Mouse (Mus musculus): ENCODE measurements around the gene Fgfr2. TPM values are rescaled to one million over a fixed set of nuclear protein-coding genes. Genes with fewer than 3 reads are reported as not detected.

The Fgfr2 gene
- polyA plus RNA-seq, 1 experiment from 2014 or later, result 99.3 TPM

DNA sequence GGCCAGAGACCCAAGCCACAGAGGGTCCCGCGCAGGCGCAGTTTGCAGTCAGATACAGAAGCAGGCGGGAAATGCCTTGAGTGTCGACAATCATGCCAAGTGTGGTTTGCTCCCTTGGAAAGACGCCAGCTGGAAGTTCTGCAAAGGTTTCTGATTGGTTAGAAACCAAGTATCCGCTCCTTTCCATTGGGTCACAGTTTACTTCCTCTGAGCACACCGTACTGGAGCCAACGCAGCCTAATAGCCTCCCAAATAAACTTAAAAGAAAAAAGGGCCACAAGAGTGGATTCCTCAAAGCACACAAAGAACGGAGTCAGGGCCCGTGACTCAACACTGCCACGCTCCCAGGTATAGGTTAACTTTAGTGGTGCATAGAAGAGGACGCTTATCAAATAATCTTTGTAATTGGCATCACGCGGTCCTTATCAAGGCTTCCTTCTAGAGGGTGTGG lies 2797.1 kb downstream of the Fgfr2 start:
- 92% methylated on average over 15 of the region's 15 CpGs for WGBS
- Histone ChIP-seq H3K27me3 (ENCODE audit: low read depth, poor library complexity, severe bottlenecking) (peaks cover 68% of the 10 kb centered on the region), H3K36me3 (no peaks in the 10 kb centered on the region), H3K9me3 (replicated peaks) (no peaks in the 10 kb centered on the region), H3K4me3 (no peak overlapping the region), H3K4me1 (peaks cover 27% of the 10 kb centered on the region), H3K27ac (replicated peaks) (no peak overlapping the region)
- no peak for DNase-seq (ENCODE audit: low spot score)

DNA sequence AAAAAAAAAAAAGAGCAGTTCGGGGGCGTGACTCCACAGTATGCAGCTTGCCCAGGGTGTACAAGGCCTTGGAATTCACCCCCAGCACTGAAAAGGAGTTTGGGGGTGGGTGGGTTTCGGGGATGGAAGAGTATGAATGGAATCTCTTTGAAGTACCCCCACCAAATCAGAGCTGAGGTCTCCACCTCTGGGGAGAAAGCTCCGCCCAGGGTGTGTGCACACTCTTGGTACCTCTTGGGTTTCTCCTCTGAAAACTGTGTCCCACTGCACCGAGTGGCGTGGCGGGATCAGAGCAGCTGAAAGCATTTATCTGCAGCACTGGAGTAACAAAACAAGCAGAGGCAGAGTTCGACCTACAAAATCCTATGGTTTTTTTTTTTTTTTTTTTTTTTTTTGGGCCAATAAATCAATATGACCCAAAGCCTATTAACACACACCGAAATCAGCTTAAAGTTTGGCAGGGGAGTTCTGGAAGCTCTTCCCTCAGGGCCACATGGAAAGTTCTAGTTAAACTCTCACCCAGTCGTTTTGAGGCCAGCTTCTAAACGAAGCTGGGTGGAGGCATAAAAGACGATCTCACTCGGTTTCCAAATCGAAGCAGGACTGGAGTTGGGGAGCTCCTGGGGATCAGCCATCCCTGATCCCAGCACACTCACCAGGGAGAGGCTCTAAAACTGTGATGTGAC lies 2798.3 kb downstream of the Fgfr2 start:
- Histone ChIP-seq H3K4me3 (no peak overlapping the region), H3K27me3 (ENCODE audit: low read depth, poor library complexity, severe bottlenecking) (peaks cover 66% of the 10 kb centered on the region), H3K4me1 (peaks cover 32% of the 10 kb centered on the region), H3K9me3 (replicated peaks) (no peaks in the 10 kb centered on the region), H3K36me3 (no peaks in the 10 kb centered on the region), H3K27ac (replicated peaks) (no peak overlapping the region)
- no peak for DNase-seq (ENCODE audit: low spot score)
- 71% methylated on average over 14 of the region's 14 CpGs for WGBS

DNA sequence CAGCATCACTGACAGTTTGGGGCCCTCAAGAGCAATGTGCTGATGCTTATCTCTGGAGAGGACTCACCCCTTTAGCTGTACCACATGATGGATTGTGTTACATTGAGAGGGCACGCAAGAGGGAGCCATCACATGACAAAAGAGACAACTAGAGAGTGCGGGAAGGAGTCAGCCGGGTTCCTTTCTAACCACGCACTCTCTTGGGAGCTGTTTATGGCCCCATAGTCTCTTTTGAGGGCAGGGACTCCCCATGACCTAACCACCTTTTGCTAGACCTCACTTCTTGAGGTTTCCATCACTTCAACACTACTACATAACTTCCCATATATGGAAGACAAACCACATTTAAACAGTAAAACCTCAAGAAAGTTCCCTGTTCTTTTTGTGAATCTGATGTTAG lies 2799.4 kb downstream of the Fgfr2 start:
- Histone ChIP-seq H3K36me3 (no peaks in the 10 kb centered on the region), H3K27ac (replicated peaks) (no peak overlapping the region), H3K27me3 (ENCODE audit: low read depth, poor library complexity, severe bottlenecking) (peaks cover 58% of the 10 kb centered on the region), H3K4me3 (no peak overlapping the region), H3K4me1 (peaks cover 35% of the 10 kb centered on the region), H3K9me3 (replicated peaks) (no peaks in the 10 kb centered on the region)
- 90% methylated on average over 4 of the region's 4 CpGs for WGBS
- DNase-seq (ENCODE audit: low spot score), result no peak

DNA sequence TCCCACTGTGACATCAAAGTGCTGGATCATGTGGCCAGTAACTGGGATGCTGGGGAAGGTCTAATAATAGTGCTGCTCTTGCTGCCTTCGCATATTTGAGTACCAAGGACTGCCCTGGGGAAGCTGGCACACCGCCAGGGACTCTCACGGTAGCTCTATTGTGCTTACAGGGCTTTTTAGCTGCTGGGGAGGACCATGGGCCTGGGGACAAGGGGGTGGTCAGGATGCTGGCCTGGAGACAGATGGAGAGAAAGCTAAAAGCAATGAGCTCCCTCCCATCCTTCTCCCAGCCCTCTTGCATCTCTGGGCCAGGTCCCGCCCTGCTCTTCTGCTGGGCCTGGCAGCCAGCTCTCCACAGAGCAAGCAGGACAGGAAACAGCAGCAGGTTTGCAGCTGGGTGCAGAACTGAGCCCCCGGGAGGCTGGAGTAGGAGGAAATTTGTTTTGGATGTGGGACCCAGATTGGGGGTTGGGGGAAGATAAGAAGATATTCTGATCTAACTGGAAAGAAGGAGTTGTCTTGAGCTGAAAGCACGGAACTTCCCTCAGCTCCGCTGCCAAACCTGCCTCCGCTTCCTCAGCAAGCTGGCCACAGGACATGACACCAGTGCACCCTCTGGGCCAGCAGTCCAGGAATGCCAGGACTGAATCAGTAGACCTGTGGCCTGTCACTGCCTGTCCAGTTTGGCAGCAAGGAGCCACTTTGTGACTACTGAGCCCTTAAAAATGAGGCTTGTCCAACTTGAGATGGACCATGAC lies 2803.2 kb downstream of the Fgfr2 start:
- H3K27ac ChIP-seq (replicated peaks), result peak overlapping the region; percentile 74
- H3K4me1 ChIP-seq, result peaks cover 12% of the 10 kb centered on the region
- H3K27me3 ChIP-seq (ENCODE audit: low read depth, poor library complexity, severe bottlenecking), result peaks cover 20% of the 10 kb centered on the region
- no peaks in the 10 kb centered on the region for H3K36me3 ChIP-seq
- no peaks in the 10 kb centered on the region for H3K9me3 ChIP-seq (replicated peaks)
- WGBS, result 66% methylated on average over 8 of the region's 8 CpGs
- peak; percentile 36 for DNase-seq (ENCODE audit: low spot score)
- H3K4me3 ChIP-seq, result no peak overlapping the region

DNA sequence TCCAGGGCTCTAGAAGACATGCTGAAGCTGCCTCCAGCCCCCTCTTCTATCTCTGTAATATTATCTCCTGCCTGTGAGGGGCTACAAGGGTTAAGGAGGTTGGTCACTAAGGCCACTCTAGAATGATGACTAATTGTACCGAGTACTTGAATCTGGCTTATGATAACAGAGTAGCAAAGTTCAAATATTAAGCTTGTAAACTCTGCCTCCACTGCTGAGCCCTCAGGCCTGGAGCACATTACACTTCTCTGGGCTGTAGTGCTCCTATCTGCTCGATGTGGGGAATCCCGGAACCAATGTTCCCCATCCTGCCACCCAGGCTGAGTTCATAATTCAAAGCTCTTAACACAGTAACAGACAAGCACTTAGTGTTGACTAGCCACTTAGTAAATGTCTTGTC lies 2806.9 kb downstream of the Fgfr2 start:
- Histone ChIP-seq H3K27me3 (ENCODE audit: low read depth, poor library complexity, severe bottlenecking) (peaks cover 3% of the 10 kb centered on the region; the same call in 1 of the 2 replicates), H3K27ac (replicated peaks) (no peak overlapping the region), H3K36me3 (no peaks in the 10 kb centered on the region), H3K4me1 (peaks cover 17% of the 10 kb centered on the region), H3K4me3 (no peak overlapping the region), H3K9me3 (replicated peaks) (no peaks in the 10 kb centered on the region)
- DNase-seq (ENCODE audit: low spot score), result no peak
- 91% methylated on average over 3 of the region's 3 CpGs for WGBS

DNA sequence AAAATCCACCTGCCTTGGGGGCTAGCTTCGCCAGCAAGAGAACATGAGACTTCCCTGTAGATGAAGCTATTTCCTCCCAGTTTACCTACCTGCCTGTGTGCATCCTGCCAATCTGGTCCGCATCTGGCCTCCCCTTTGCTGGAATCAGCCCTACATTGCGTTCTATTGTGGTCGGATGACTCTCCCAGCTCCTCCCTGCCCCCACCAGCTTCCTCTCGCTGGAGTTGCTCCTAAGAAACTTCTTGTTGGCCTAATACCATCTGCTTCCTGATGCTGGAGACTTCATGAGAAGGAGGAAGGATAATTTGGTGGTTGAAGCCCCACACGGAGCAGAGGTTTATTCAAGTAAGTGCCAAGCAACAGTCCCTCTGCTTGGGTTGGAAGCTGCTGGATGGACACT lies 2807.9 kb downstream of the Fgfr2 start:
- 84% methylated on average over 6 of the region's 6 CpGs for WGBS
- H3K36me3 ChIP-seq, result no peaks in the 10 kb centered on the region
- no peaks in the 10 kb centered on the region for H3K9me3 ChIP-seq (replicated peaks)
- H3K27ac ChIP-seq (replicated peaks), result no peak overlapping the region
- H3K27me3 ChIP-seq (ENCODE audit: low read depth, poor library complexity, severe bottlenecking), result no peaks in the 10 kb centered on the region; the same call in 1 of the 2 replicates
- no peak overlapping the region for H3K4me3 ChIP-seq
- H3K4me1 ChIP-seq, result peaks cover 16% of the 10 kb centered on the region
- DNase-seq (ENCODE audit: low spot score), result no peak

DNA sequence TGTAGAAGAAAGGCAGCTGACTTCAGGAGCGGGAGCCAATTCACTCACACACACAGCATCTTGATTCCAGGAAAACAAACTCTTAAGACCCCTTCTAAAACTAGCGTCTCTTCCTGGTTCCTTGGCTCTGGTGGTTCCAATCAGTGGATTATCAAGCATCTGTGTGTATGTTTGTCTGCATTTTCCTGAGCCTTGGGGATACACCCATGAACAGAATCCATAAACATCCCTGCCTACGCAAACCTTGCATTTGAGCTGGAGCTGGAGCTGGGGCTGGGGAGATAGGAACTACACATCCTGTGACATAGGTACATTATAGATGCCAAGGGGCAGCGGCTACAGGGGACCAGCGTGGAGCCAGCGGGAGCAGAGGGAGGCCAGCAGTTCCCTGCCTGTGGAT lies 2808.5 kb downstream of the Fgfr2 start:
- WGBS, result 92% methylated on average over 6 of the region's 6 CpGs
- no peak for DNase-seq (ENCODE audit: low spot score)
- no peaks in the 10 kb centered on the region for H3K27me3 ChIP-seq (ENCODE audit: low read depth, poor library complexity, severe bottlenecking)
- H3K4me1 ChIP-seq, result peaks cover 16% of the 10 kb centered on the region
- no peaks in the 10 kb centered on the region for H3K9me3 ChIP-seq (replicated peaks)
- no peaks in the 10 kb centered on the region for H3K36me3 ChIP-seq
- H3K27ac ChIP-seq (replicated peaks), result 0 out of 2 replicates have a peak overlapping the region, but pooled peaks have one; percentile 9
- no peak overlapping the region for H3K4me3 ChIP-seq

DNA sequence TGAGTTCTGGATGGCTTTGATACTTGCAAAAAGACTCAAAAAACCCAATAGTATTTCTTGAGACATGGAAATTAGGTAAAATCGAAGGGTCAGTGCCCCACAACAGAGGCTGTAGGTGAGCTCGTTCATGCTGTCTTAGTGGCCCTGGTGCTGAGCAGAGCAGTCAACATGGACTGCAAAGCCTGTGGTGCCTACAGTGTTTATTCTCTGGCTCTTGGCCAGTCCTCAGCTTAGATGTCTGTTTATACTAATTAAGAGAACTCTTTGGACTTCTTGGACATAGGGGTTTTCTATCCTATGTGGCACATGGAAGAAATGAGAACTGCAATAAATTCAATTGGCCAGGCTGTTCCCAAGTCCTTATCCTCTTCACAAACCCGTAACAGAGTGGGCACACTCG lies 2811.8 kb downstream of the Fgfr2 start:
- Histone ChIP-seq H3K27me3 (ENCODE audit: low read depth, poor library complexity, severe bottlenecking) (no peaks in the 10 kb centered on the region), H3K36me3 (no peaks in the 10 kb centered on the region), H3K4me1 (peaks cover 26% of the 10 kb centered on the region), H3K27ac (replicated peaks) (no peak overlapping the region), H3K4me3 (no peak overlapping the region), H3K9me3 (replicated peaks) (no peaks in the 10 kb centered on the region)
- DNase-seq (ENCODE audit: low spot score), result no peak
- WGBS, result 91% methylated on average over 4 of the region's 4 CpGs

DNA sequence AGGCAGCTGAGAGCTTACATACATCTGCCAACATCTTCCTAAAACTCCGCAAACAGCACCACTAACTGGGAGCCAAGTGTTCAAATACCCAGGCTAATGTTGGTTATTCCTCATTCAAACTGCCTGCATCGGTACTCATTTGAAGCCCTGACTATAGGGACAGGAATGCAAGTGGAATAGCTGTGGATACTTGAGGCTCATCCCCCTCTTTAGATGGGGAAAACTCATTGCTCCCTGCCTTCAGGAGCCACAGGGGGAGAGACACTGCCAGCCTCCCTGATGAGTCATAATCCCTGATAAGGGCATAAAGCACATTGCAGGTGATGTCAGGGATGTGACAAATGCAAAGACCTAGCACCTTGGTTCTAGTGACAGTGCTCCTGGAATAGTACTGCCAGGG lies 2814.0 kb downstream of the Fgfr2 start:
- H3K9me3 ChIP-seq (replicated peaks), result no peaks in the 10 kb centered on the region

DNA sequence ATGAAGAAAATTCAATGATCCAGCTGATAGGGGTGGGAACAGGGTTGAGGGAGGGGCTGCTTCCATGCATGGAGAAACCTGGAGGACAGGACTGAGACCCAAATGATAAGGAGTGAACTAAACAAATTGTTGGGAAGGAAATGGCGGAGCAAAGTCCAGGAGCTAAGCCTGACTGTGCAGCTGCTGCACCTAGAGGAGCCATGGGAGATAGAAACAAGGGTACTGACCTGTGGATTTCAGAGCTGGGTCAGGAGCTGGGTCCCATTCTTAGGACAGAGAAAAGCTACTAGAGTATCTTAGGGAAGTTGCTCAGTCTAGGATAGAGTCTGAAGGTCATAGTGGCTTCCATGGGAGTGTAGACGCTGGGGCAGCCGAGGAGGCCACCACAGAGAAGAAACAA lies 2816.1 kb downstream of the Fgfr2 start:
- H3K27ac ChIP-seq (replicated peaks), result no peak overlapping the region
- no peak for DNase-seq (ENCODE audit: low spot score)

More for the DNA sequence above, 2814.0 kb downstream of the Fgfr2 start:
- WGBS, result 92% methylated on average over 2 of the region's 2 CpGs
- Histone ChIP-seq H3K27me3 (ENCODE audit: low read depth, poor library complexity, severe bottlenecking) (no peaks in the 10 kb centered on the region), H3K36me3 (no peaks in the 10 kb centered on the region), H3K27ac (replicated peaks) (no peak overlapping the region), H3K4me1 (peaks cover 31% of the 10 kb centered on the region), H3K4me3 (no peak overlapping the region)
- DNase-seq (ENCODE audit: low spot score), result no peak

DNA sequence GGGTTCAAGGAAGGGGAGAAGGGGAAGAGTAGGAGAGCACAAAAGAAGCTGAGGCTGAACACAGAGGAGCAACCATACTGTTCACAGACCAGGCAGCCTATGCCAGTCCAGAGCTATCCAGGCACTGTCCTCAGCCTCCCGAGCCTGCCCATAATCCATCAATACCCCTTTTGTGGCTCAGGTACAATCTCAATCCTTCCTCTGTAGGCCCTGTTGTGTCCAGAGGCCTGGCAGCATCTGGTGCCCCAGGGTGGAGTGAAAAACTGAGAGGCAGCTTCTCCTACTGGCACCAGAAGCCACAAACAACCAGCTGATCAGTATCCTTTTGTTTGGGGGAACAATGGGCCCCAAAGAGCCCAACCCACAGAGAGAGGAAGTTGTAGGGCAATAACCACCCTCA lies 2818.5 kb downstream of the Fgfr2 start:
- no peak for DNase-seq (ENCODE audit: low spot score)
- WGBS, result 88% methylated on average over 1 of the region's 1 CpGs
- no peaks in the 10 kb centered on the region for H3K36me3 ChIP-seq
- peaks cover 28% of the 10 kb centered on the region for H3K4me1 ChIP-seq
- H3K27ac ChIP-seq (replicated peaks), result peak overlapping the region; percentile 49; the same call in 1 of the 2 replicates
- no peaks in the 10 kb centered on the region for H3K9me3 ChIP-seq (replicated peaks)
- H3K4me3 ChIP-seq, result no peak overlapping the region
- peaks cover 3% of the 10 kb centered on the region; the same call in 1 of the 2 replicates for H3K27me3 ChIP-seq (ENCODE audit: low read depth, poor library complexity, severe bottlenecking)

More for the DNA sequence above, 2816.1 kb downstream of the Fgfr2 start:
- Histone ChIP-seq H3K4me3 (no peak overlapping the region), H3K27me3 (ENCODE audit: low read depth, poor library complexity, severe bottlenecking) (peaks cover 3% of the 10 kb centered on the region; the same call in 1 of the 2 replicates), H3K36me3 (no peaks in the 10 kb centered on the region), H3K9me3 (replicated peaks) (no peaks in the 10 kb centered on the region), H3K4me1 (peaks cover 38% of the 10 kb centered on the region)
- 91% methylated on average over 3 of the region's 3 CpGs for WGBS

DNA sequence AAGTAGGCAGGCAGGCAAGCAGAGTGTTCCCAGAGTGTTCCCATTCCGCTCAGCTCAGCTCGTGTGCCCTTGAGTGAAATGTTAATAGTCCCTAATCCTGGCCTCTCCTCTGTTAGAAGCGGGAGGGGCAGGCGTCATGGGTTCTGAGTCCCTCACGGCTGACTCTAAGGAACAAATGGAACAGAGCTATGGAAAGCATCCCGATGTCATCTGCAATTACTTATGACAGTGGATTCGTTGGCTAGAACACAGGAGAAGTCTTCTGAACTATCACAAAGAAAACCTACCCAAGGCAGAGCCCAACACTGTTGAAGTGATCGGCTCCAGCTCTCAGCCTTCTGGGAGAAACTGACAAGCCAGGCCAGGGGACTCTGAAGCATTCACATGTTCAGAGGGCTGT lies 2819.7 kb downstream of the Fgfr2 start:
- Histone ChIP-seq H3K27ac (replicated peaks) (no peak overlapping the region), H3K4me3 (no peak overlapping the region), H3K36me3 (no peaks in the 10 kb centered on the region), H3K4me1 (peaks cover 25% of the 10 kb centered on the region), H3K9me3 (replicated peaks) (no peaks in the 10 kb centered on the region), H3K27me3 (ENCODE audit: low read depth, poor library complexity, severe bottlenecking) (peaks cover 3% of the 10 kb centered on the region; the same call in 1 of the 2 replicates)
- 50% methylated on average over 8 of the region's 8 CpGs for WGBS
- DNase-seq (ENCODE audit: low spot score), result no peak

DNA sequence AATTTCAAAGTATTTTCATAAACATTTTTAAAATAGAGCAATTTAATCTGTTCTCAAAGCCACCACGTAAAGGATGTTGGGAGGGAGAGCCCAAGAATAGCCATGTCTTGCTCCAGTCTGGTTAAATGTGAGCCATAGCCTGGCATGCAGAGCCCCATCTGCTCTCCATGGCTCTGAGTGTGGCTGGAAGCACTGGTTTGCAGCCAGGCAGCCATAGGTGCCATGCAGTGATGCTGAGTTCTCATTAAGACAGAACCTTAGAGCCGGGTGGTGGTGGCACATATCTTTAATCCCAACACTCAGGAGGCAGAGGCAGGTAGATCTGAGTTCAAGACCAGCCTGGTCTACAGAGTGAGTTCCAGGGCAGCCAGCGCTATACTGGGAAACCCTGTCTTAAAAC lies 2822.5 kb downstream of the Fgfr2 start:
- peaks cover 3% of the 10 kb centered on the region; the same call in 1 of the 2 replicates for H3K27me3 ChIP-seq (ENCODE audit: low read depth, poor library complexity, severe bottlenecking)
- no peaks in the 10 kb centered on the region for H3K9me3 ChIP-seq (replicated peaks)
- H3K27ac ChIP-seq (replicated peaks), result no peak overlapping the region
- H3K4me3 ChIP-seq, result no peak overlapping the region
- H3K4me1 ChIP-seq, result peaks cover 25% of the 10 kb centered on the region
- no peaks in the 10 kb centered on the region for H3K36me3 ChIP-seq
- 93% methylated on average over 3 of the region's 3 CpGs for WGBS
- no peak for DNase-seq (ENCODE audit: low spot score)
